Mouse (Mus musculus) urinary bladder, adult 2 months (tissue): ENCODE results near the gene Tgds. TPM values are rescaled to one million over a fixed set of nuclear protein-coding genes. Genes with fewer than 3 reads are reported as not detected.
"Not testable (repeated sequence)": the region's sequence is repeated elsewhere in the genome, so short reads cannot be mapped to it uniquely, and the experiment has no call there.

Experiments
- DNase-seq: peaks from one replicate; pipeline ENCODE4 v3.0.0; 2022; ENCODE audit warnings: low spot score
- polyA plus RNA-seq: library from polyadenylated mRNA; depleted of rRNA; stranded (reverse); fragments of >200 nt; gene quantifications from 2 replicates; pipeline ENCODE4 v1.2.3, GENCODE M21; 2012; rRNA removed

Tgds gene
- polyA plus RNA-seq, result 15.4 and 19.9 TPM in 2 replicates

DNA sequence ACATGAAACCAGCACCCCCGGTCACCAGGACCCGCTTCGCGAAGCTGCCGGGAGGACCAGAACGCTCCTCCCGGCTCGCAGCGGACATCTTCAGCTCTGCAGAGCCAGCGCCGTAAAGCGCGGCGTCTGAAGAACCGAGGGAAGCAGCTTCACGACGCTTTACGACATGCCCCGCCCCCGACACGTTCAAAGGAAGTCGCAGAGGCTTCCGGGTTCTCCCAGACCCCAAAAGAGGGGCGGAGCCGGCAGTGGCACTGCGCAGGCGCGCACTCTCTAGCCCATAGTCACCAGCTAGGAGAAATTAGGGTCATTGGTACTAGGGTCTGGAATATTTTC, at the start of gene Tgds:
Gene Tgds (minus strand): TSS at position 114 of the 336 bp plus-strand sequence.
- DNase-seq, result peak; percentile 89

DNA sequence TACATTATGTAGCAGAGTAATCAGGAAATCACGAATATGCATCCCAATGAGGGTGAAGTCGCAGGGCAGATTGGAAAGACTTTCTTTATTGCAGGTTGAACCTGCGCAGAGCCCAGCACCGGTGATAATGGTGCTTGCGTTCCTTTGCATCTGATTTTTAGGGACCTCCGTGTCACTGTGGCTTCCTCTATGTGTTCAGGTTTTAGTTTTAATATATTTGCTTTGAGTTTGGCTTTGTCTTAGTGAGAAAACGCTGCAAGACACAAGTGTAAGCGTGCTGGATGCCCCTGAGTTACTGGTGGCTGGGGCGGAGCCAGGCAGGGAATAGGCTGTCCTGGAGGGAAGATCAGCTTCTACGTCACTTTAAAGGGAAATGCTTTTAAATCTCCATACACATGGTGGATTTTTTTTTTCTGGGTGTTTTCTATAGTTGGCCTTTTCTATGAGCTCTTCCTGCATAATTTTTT, 48.2 kb upstream of the Tgds start:
- DNase-seq, result no peak

DNA sequence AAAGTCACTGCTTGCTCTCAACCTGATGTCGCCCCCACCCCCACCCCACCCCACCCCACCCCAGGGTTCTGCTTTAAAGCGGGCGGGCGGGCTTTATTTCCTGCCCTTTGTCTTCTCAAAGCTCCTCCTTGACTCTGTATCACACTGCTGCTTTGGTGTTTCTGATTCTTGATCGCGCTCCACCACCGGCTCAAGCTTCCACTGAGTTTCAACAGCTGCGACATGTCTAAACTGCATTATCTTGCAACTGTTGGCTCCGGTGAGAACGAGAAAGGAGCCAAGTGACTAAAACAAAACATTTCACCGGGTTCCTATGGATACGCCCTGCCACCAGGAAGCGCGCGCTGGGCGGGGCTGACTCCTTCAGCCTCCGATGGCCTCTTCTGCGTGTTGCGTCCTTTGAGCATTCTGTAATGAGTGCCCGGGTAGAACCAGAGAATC, 47.6 kb upstream of the Tgds start:
- DNase-seq, result peak; percentile 35

DNA sequence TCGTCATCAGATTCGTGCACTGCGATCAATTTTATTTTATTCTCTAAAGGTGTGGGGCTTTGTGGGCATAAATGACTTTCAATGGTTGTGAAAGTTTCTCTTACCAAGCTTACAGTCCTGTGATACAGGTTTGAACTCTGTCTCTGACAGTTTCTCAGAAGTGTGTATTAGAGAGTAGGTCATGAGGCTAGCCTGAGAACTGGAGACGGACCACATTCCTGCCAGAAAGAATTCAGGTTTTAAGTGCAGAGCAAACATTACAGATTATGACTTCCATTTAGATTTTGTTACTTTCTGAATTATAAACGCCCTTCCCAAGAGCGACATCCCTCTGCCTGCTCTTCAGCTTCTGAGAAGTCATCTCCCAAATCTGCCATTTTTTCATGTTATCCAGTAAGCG, 47.1 kb upstream of the Tgds start:
- DNase-seq, result no peak

DNA sequence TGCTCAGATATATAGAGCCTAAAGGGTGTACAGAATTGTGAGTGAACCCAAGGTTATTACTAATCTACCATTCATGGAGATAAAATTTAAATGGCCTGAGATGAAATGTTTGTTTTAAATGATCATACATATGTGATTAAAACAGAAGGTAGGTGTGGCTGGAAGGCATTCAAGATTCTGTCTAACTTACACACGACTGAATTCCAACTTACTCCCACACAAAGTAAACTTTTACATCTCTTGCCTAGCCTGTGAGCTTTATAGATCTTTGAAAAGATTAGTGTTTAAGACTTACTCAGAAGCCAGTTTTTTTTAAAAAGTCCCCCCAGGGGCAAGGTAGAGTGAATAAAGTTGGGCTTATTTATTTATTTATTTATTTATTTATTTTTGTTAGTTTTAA, 46.7 kb upstream of the Tgds start:
- no peak for DNase-seq

GRCm38 (mm10) chr14:118175694-118176085, 43.1 kb upstream of the Tgds start:
- DNase-seq, result no peak

- DNase-seq, result no peak
Observed at GRCm38 (mm10) chr14:118175071-118175693, 42.6 kb upstream of the Tgds start.

- DNase-seq, result no peak
Observed at GRCm38 (mm10) chr14:118173590-118174203, 41.1 kb upstream of the Tgds start.

- no peak for DNase-seq
Observed at GRCm38 (mm10) chr14:118168776-118169175, 36.2 kb upstream of the Tgds start.

GRCm38 (mm10) chr14:118162640-118163039, 30.1 kb upstream of the Tgds start:
- no peak for DNase-seq

- no peak for DNase-seq
Observed at GRCm38 (mm10) chr14:118161751-118162150, 29.2 kb upstream of the Tgds start.

- no peak for DNase-seq
Observed at GRCm38 (mm10) chr14:118157146-118157545, 24.6 kb upstream of the Tgds start.

- no peak for DNase-seq
Observed at GRCm38 (mm10) chr14:118156740-118157139, 24.2 kb upstream of the Tgds start.

GRCm38 (mm10) chr14:118156056-118156455, 23.5 kb upstream of the Tgds start:
- not testable (repeated sequence) for DNase-seq

- no peak for DNase-seq
Observed at GRCm38 (mm10) chr14:118152294-118152651, 19.7 kb upstream of the Tgds start.

GRCm38 (mm10) chr14:118151651-118152293, 19.2 kb upstream of the Tgds start:
- no peak for DNase-seq

- no peak for DNase-seq
Observed at GRCm38 (mm10) chr14:118150656-118151551, 18.3 kb upstream of the Tgds start.

DNA sequence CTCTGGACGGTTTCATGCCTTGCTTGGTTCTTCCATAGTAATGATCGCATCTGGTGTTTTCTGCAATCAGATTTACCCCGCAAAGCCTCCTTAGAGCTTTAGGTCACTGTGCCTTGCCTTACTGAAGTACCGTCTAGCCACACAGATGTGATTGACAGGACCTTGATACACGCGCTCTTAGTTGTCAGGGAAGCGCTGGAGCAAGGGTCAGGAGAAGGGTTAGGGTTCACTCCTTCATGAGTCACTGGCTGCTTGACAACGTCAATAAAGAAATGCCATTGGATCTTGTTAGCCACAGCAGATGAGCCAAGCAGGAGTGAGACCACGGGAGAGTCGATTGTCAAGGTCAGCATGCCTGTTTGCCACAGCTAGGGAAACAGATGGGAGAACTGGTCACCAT, 16.0 kb upstream of the Tgds start:
- DNase-seq, result no peak

DNA sequence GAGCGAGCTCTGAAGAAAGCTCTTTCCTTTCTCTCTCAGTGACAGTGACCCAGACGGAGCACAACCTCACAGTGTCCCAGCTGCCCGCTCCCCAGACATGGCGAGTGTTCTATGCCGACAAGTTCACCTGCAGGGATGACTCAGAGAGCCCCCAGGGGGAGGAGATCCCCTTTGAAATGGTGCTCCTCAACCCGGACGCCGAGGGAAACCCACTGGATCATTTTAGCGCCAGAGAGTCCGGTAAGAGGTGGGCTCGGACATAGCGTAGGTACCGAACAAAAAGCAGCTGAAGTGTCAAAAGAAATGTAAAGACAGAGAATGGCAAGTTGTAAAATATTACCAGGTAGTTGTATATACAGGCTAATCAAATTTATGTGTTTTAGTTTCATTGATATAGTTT, 15.5 kb upstream of the Tgds start:
- DNase-seq, result no peak

DNA sequence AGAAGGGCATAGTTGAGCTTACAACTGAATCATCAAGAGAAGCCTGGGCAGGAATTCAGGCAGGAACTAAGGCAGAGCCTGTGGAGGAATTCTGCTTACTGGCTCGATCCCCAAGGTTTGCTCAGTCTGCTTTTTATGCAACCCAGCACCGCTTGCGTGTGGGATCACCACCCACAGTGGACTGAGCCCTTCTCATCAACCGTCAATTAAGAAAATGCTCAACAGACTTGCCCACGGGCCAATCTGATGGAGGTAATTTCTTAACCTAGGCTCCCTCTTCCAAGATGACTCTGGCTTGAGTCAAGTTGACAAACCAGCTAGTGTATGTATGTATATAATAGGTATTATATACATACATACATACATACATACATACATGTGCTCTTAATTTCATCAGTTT, 9.7 kb upstream of the Tgds start:
- DNase-seq, result no peak

DNA sequence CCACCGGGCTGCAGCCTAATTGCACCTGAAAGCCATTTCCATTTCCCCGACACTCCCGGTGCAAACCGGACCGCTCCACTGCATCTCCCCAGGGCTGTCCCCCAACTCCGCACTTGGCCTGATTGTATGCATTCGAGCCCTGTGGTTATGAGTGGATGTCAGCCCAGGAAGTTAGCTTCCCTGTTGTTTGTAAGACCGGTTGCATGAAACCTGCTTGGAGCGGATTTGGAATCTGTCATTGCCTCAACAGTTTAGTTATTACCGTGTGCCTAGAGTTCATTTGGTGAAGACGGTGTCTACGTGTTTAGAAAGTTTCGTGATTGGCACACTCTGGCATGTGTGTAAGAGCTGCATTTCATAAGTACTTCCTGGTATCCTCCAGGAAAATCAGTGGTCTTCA, 4.9 kb upstream of the Tgds start:
- no peak for DNase-seq

DNA sequence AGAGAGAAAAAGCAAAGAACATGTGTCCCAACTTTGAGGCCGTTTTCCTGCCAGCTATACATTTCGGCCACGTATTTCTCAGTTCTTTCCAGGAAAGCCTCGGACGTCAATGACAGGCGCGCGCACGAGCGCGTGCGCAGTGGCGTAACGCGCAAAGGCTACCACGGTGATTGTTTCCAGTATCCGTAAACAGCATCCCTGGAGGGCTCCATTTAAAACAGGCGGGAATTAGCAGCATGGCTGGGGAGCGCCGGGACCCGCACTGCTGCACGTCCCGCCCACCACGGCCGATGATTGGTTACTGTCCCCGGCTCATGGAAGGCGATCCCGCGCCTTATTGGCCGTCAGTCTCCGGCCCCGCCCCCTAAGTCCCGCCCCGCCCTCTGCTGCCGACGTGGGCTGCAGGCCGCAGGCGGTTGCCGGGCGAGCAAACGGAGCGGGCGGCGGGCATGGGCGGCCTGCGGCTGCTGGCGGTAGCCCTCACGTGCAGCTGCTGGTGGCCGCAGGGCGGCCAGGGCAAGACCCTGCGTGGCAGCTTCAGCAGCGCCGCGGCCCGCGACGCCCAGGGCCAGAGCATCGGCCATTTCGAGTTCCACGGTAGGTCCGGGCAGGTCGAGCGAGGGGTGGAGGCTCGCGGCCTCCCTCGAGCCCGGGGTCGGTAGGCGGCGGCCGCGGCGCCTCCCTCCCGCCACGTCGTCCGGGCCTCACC, 4.3 kb upstream of the Tgds start, which contains the start of gene Gpr180:
Gene Gpr180 (plus strand): TSS at position 415 of the 709 bp plus-strand sequence.
- DNase-seq, result peak; percentile 89
